Mouse (Mus musculus): ENCODE data around the gene Ctdsp2.

GRCm38 (mm10) chr10:126987183-126988118, 8.9 kb downstream of the Ctdsp2 start:
- TF ChIP-seq MAX (IDR thresholded peaks at IDR 0.05), result no peak
- no peak for TF ChIP-seq CTCF (IDR thresholded peaks at IDR 0.05; ENCODE audit: control insufficient read depth, insufficient read depth, insufficient read length)
- TF ChIP-seq MYOG (IDR thresholded peaks at IDR 0.05; ENCODE audit: control insufficient read depth, extremely low read depth, insufficient read length), result no peak
- no peak for TF ChIP-seq MYOD1 (IDR thresholded peaks at IDR 0.05; ENCODE audit: control insufficient read depth, insufficient read length, low read depth)
- no peak for TF ChIP-seq USF1 (IDR thresholded peaks at IDR 0.05; ENCODE audit: low read depth)
- no peak for TF ChIP-seq CEBPB (IDR thresholded peaks at IDR 0.05; ENCODE audit: low read depth)
- no peak for TF ChIP-seq FOSL1 (IDR thresholded peaks at IDR 0.05; ENCODE audit: insufficient read depth, low read length, poor library complexity, severe bottlenecking)
